Mouse (Mus musculus) embryonic fibroblast, embryonic 13.5 days (primary cell): ENCODE measurements around the gene Lrrc74b.

Source experiments
- CTCF ChIP-seq: IDR thresholded peaks from 2 replicates; pipeline ENCODE4 v1.5.1; 2011; ENCODE audit warnings: mild to moderate bottlenecking, control low read depth, low read length, moderate library complexity, borderline replicate concordance; ENCODE audit not compliant: insufficient read depth
- POLR2A ChIP-seq: IDR thresholded peaks from 2 replicates; pipeline ENCODE4 v1.6.1; 2011; ENCODE audit warnings: low read depth, mild to moderate bottlenecking, control low read depth, low read length, moderate library complexity

- TF ChIP-seq CTCF (no peak), POLR2A (no peak)
Measured at GRCm38 (mm10) chr16:17528276-17528675, 32.8 kb downstream of the Lrrc74b start.
